Mouse (Mus musculus) brain, embryonic 14.5 days (tissue): ENCODE measurements around the gene Bco2. TPM values are rescaled to one million over a fixed set of nuclear protein-coding genes. Genes with fewer than 3 reads are reported as not detected.

Experiments used
- DNase-seq: peaks from one replicate; pipeline ENCODE4 v3.0.0-alpha.2; 2011; ENCODE audit warnings: low read depth
- CTCF ChIP-seq: fragments of 200-500 bp; IDR thresholded peaks from 2 replicates; pipeline ENCODE4 v1.5.1; 2012; ENCODE audit warnings: inconsistent platforms, mild to moderate bottlenecking, moderate library complexity, borderline replicate concordance; ENCODE audit not compliant: insufficient read depth, insufficient read length; ENCODE audit errors: extremely low read depth
- POLR2A ChIP-seq: fragments of 200-500 bp; IDR thresholded peaks from 2 replicates; pipeline ENCODE4 v1.6.1; 2012; ENCODE audit warnings: mild to moderate bottlenecking, inconsistent platforms, borderline replicate concordance; ENCODE audit not compliant: poor library complexity, insufficient read depth, insufficient read length, severe bottlenecking; ENCODE audit errors: extremely low read depth
- polyA plus RNA-seq: library from polyadenylated mRNA; depleted of rRNA; stranded (reverse); fragments of >200 nt; gene quantifications from 2 replicates; pipeline ENCODE4 v1.2.3, GENCODE M21; 2012

Gene Bco2
- polyA plus RNA-seq, 1 experiment: 0.26 TPM

GRCm38 (mm10) chr9:50586955-50587354, 32.0 kb upstream of the Bco2 start:
- TF ChIP-seq CTCF (no peak), POLR2A (no peak)
- no peak for DNase-seq

- DNase-seq: no peak
- TF ChIP-seq POLR2A (no peak), CTCF (no peak)
Observed at GRCm38 (mm10) chr9:50585145-50585818, 30.3 kb upstream of the Bco2 start.

- no peak for DNase-seq
- TF ChIP-seq POLR2A: no peak
- no peak for TF ChIP-seq CTCF
Observed at GRCm38 (mm10) chr9:50580370-50580769, 25.4 kb upstream of the Bco2 start.

- no peak for DNase-seq
- TF ChIP-seq CTCF (no peak), POLR2A (no peak)
Observed at GRCm38 (mm10) chr9:50569599-50570525, 14.9 kb upstream of the Bco2 start.

GRCm38 (mm10) chr9:50567881-50568280, 12.9 kb upstream of the Bco2 start:
- DNase-seq: no peak
- TF ChIP-seq CTCF: no peak

- TF ChIP-seq CTCF: no peak
- TF ChIP-seq POLR2A: no peak
- no peak for DNase-seq
Observed at GRCm38 (mm10) chr9:50567372-50567771, 12.4 kb upstream of the Bco2 start.

- TF ChIP-seq POLR2A (no peak), CTCF (no peak)
- no peak for DNase-seq
Observed at GRCm38 (mm10) chr9:50565940-50566339, 11.0 kb upstream of the Bco2 start.

- TF ChIP-seq POLR2A: no peak
- DNase-seq: no peak
Observed at GRCm38 (mm10) chr9:50565173-50565572, 10.2 kb upstream of the Bco2 start.

- DNase-seq: no peak
- TF ChIP-seq POLR2A (no peak), CTCF (no peak)
Observed at GRCm38 (mm10) chr9:50561918-50562360, 7.0 kb upstream of the Bco2 start.

- DNase-seq: no peak
- TF ChIP-seq POLR2A: no peak
- TF ChIP-seq CTCF: no peak
Observed at GRCm38 (mm10) chr9:50561145-50561917, 6.3 kb upstream of the Bco2 start, which contains the start of gene Tex12. Gene Tex12, minus strand, starts transcription at chr9:50561325.
